Mouse (Mus musculus) limb, embryonic 14.5 days (tissue): Measurements from ENCODE around the gene Rbm19. TPM values are rescaled to one million over a fixed set of nuclear protein-coding genes. Genes with fewer than 3 reads are reported as not detected.

ENCODE experiments used
- ATAC-seq: fragments of 200-750 bp; cut with Nextera tagmentation; 2 replicates; pipeline ENCODE4 v1.8.0; 2017; ENCODE audit warnings: low read depth, moderate number of reproducible peaks, moderate TSS enrichment; ENCODE audit not compliant: low FRiP score
- DNase-seq: peaks from one replicate; pipeline ENCODE4 v3.0.0-alpha.2; 2015; ENCODE audit warnings: low spot score
- H3K27ac ChIP-seq: fragments of 300-500 bp; sonication (generic); replicated peaks from 2 replicates; pipeline ENCODE4 v1.5.1; 2014; ENCODE audit warnings: low read depth, mild to moderate bottlenecking, low read length, moderate library complexity, mixed read lengths
- H3K27me3 ChIP-seq: fragments of 300-500 bp; sonication (generic); 2 replicates; pipeline ENCODE4 v1.6.1; 2014; ENCODE audit warnings: low read length, mixed read lengths; ENCODE audit not compliant: control insufficient read depth, insufficient read depth
- H3K36me3 ChIP-seq: fragments of 300-500 bp; sonication (generic); 2 replicates; pipeline ENCODE4 v1.6.1; 2014; ENCODE audit warnings: mild to moderate bottlenecking, low read length, moderate library complexity, mixed read lengths; ENCODE audit not compliant: control insufficient read depth, insufficient read depth
- H3K4me1 ChIP-seq: fragments of 300-500 bp; sonication (generic); 2 replicates; pipeline ENCODE4 v1.6.1; 2014; ENCODE audit warnings: antibody characterized with exemption, low read length, mixed read lengths; ENCODE audit not compliant: control insufficient read depth, insufficient read depth
- H3K4me2 ChIP-seq: fragments of 300-500 bp; sonication (generic); replicated peaks from 2 replicates; pipeline ENCODE4 v1.6.1; 2014; ENCODE audit warnings: low read depth, mild to moderate bottlenecking, low read length, moderate library complexity; ENCODE audit not compliant: severe bottlenecking
- H3K4me3 ChIP-seq: fragments of 300-500 bp; sonication (generic); replicated peaks from 2 replicates; pipeline ENCODE4 v1.5.1; 2014; ENCODE audit warnings: low read length
- H3K9ac ChIP-seq: fragments of 300-500 bp; sonication (generic); 2 replicates; pipeline ENCODE4 v1.6.1; 2014; ENCODE audit warnings: mild to moderate bottlenecking, low read depth, low read length, moderate library complexity; ENCODE audit not compliant: severe bottlenecking
- H3K9me3 ChIP-seq: fragments of 300-500 bp; sonication (generic); 2 replicates; pipeline ENCODE4 v1.6.1; 2016; ENCODE audit warnings: low read length; ENCODE audit not compliant: control insufficient read depth
- POLR2A ChIP-seq: fragments of 200-500 bp; IDR thresholded peaks from 2 replicates; pipeline ENCODE4 v1.8.0; 2012; ENCODE audit warnings: inconsistent platforms, mild to moderate bottlenecking, moderate library complexity, borderline replicate concordance; ENCODE audit not compliant: insufficient read depth, insufficient read length; ENCODE audit errors: extremely low read depth
- WGBS: fragments of 180-500 bp; shearing (Covaris S2); extraction: QIAGEN DNeasy Blood & Tissue Kit; methylation state at CpG from one replicate; pipeline ENCODE4 v1.1.7; 2014; 5-methylcytosine and 5-hydroxymethylcytosine counted together
- polyA plus RNA-seq, 2 experiments: library from polyadenylated mRNA; depleted of rRNA in 1 of 2; stranded (reverse) in 1 of 2; unstranded in 1 of 2; fragments of >200 nt; fragmentation: Nextera tagmentation in 1 of 2; extraction: Ambion mirVana in 1 of 2; gene quantifications; 2 replicates each; pipeline versions ENCODE4 v1.2.1 to v1.2.3; 2012 to 2014

Rbm19 gene
- polyA plus RNA-seq, 2 experiments: 11.6 to 16.7 TPM

DNA sequence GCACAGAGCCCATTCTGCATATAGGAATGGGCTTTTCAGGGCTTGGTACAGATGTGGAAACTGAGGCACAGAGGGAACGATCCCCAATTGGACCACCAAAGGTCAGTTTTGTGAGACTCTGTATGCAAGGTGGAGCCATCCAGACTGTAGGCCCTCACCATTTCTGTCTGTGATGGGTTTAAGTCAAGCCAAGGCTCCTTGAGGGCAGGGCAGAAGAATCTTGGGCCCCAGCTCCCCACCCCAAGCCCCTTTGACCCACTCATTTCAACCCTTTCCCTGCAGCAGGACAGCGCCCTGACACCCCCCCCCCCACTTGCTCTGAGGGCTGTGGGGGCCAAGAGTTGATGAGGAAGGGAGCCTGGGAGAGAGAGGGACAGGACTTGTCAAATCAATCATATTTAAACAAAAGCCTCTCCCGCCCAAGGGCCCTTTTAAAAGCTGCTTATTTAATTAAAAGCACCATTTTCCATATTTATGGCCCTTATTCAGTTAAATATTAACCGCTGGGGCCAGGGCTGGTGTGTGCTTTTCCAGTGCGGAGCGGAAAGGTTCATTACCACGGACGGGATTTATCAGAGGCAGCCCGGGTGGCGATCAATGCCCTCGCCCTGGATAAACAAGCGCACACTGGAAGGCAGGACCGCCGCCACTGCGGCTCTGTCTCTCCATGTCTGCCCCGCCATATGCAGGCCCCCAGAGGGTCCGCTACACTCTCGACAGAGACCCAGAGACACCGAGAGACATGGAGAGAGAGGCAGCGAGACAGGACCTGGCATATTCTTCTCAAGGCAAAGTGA is 112.5 kb downstream of the Rbm19 start:
- no peaks in the 10 kb centered on the region for H3K9me3 ChIP-seq
- no peaks in the 10 kb centered on the region for H3K4me1 ChIP-seq
- 50% methylated on average over 20 of the region's 20 CpGs for whole genome bisulfite sequencing
- H3K27ac ChIP-seq: no peak overlapping the region
- no peak overlapping the region for H3K4me2 ChIP-seq
- no peak for ATAC-seq
- no peak for DNase-seq
- no peaks in the 10 kb centered on the region for H3K36me3 ChIP-seq
- no peaks in the 10 kb centered on the region for H3K27me3 ChIP-seq
- H3K9ac ChIP-seq: no peak overlapping the region
- H3K4me3 ChIP-seq: no peak overlapping the region
- TF ChIP-seq POLR2A: no peak

- TF ChIP-seq POLR2A: no peak
- DNase-seq (no peak), ATAC-seq (no peak)
- H3K9ac ChIP-seq: no peak overlapping the region
- H3K9me3 ChIP-seq: no peaks in the 10 kb centered on the region
- H3K4me3 ChIP-seq: no peak overlapping the region
- H3K4me2 ChIP-seq: peak overlapping the region; percentile 36
- H3K27me3 ChIP-seq: no peaks in the 10 kb centered on the region
- no peak overlapping the region for H3K27ac ChIP-seq
- H3K36me3 ChIP-seq: no peaks in the 10 kb centered on the region
- WGBS: 4% methylated on average over 21 of the region's 25 CpGs
- H3K4me1 ChIP-seq: no peaks in the 10 kb centered on the region
Observed at GRCm38 (mm10) chr5:120231435-120232147, 115.3 kb downstream of the Rbm19 start.

- no peaks in the 10 kb centered on the region for H3K36me3 ChIP-seq
- no peak overlapping the region for H3K4me3 ChIP-seq
- no peak overlapping the region for H3K27ac ChIP-seq
- no peaks in the 10 kb centered on the region for H3K9me3 ChIP-seq
- H3K9ac ChIP-seq: no peak overlapping the region
- H3K27me3 ChIP-seq: no peaks in the 10 kb centered on the region
- ATAC-seq (no peak), DNase-seq (no peak)
- 48% methylated on average over 5 of the region's 5 CpGs for WGBS
- TF ChIP-seq POLR2A: no peak
- no peaks in the 10 kb centered on the region for H3K4me1 ChIP-seq
- H3K4me2 ChIP-seq: no peak overlapping the region
Observed at GRCm38 (mm10) chr5:120235147-120235546, 118.9 kb downstream of the Rbm19 start.

- Histone ChIP-seq H3K9me3 (no peaks in the 10 kb centered on the region), H3K9ac (no peak overlapping the region), H3K4me3 (no peak overlapping the region), H3K4me1 (no peaks in the 10 kb centered on the region), H3K36me3 (no peaks in the 10 kb centered on the region), H3K4me2 (no peak overlapping the region), H3K27ac (no peak overlapping the region), H3K27me3 (no peaks in the 10 kb centered on the region)
- DNase-seq: no peak
- TF ChIP-seq POLR2A: no peak
- no peak for ATAC-seq
- WGBS: 80% methylated on average over 11 of the region's 11 CpGs
Observed at GRCm38 (mm10) chr5:120235571-120235970, 119.3 kb downstream of the Rbm19 start.

- Histone ChIP-seq H3K9me3 (no peaks in the 10 kb centered on the region), H3K9ac (no peak overlapping the region), H3K4me1 (no peaks in the 10 kb centered on the region), H3K36me3 (no peaks in the 10 kb centered on the region), H3K4me3 (no peak overlapping the region), H3K27me3 (no peaks in the 10 kb centered on the region), H3K4me2 (no peak overlapping the region), H3K27ac (no peak overlapping the region)
- no peak for TF ChIP-seq POLR2A
- ATAC-seq (no peak), DNase-seq (no peak)
- WGBS: 79% methylated on average over 7 of the region's 7 CpGs
Observed at GRCm38 (mm10) chr5:120240071-120240470, 123.8 kb downstream of the Rbm19 start.
